Mouse (Mus musculus): ENCODE measurements around the gene Shank1. TPM values are rescaled to one million over a fixed set of nuclear protein-coding genes. Genes with fewer than 3 reads are reported as not detected.
A peak's percentile ranks its signal among the peaks of the same experiment; 100 is the strongest.

The Shank1 gene
- total and polyA plus RNA-seq, 2 experiments from 2014 or later, result 39.2 to 48.1 TPM

DNA sequence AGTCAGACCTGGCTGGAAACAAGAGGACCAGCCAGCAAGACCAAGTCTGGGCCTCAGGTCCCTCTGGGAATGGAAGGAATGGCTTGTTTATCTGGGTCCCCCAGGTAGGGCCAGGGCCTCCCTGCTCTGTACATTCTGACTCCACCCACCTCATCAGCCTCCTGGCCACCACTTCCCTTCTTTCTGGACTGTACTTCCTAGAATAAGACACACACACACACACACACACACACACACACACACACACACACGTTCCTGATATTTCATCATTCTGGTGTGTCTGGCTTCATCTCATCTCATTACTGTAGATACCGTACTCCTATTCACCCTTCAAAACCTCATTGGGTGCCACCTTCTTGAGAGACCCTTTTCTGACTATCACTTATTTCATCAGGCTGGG, 40.7 kb upstream of the Shank1 start:
- Histone ChIP-seq H3K36me3 (ENCODE audit: insufficient read depth, low read length) (no peaks in the 10 kb centered on the region), H3K4me1 (ENCODE audit: insufficient read depth, low read length) (no peaks in the 10 kb centered on the region), H3K4me3 (ENCODE audit: low read depth, low read length) (no peak overlapping the region), H3K27ac (ENCODE audit: low read depth, low read length) (no peak overlapping the region), H3K4me2 (ENCODE audit: low read depth, low read length, poor library complexity, severe bottlenecking) (no peak overlapping the region), H3K9ac (replicated peaks; ENCODE audit: low read length, poor library complexity, severe bottlenecking) (no peak overlapping the region), H3K27me3 (ENCODE audit: insufficient read depth, low read length) (0 out of 2 replicates have a peak, but pooled peaks cover 3% of the 10 kb centered on the region), H3K9me3 (ENCODE audit: low read length) (no peaks in the 10 kb centered on the region)
- DNase-seq (ENCODE audit: low spot score) (no peak), ATAC-seq (ENCODE audit: low FRiP score) (no peak)
- WGBS, result 88% methylated on average over 2 of the region's 2 CpGs
- no peak for TF ChIP-seq CTCF (IDR thresholded peaks at IDR 0.05)

- Histone ChIP-seq H3K36me3 (ENCODE audit: insufficient read depth, low read length) (no peaks in the 10 kb centered on the region), H3K27ac (ENCODE audit: low read depth, low read length) (no peak overlapping the region), H3K4me1 (ENCODE audit: insufficient read depth, low read length) (no peaks in the 10 kb centered on the region), H3K9me3 (ENCODE audit: low read length) (no peaks in the 10 kb centered on the region), H3K27me3 (ENCODE audit: insufficient read depth, low read length) (0 out of 2 replicates have a peak, but pooled peaks cover 4% of the 10 kb centered on the region), H3K4me3 (ENCODE audit: low read depth, low read length) (no peak overlapping the region), H3K4me2 (ENCODE audit: low read depth, low read length, poor library complexity, severe bottlenecking) (no peak overlapping the region), H3K9ac (replicated peaks; ENCODE audit: low read length, poor library complexity, severe bottlenecking) (no peak overlapping the region)
- 67% methylated on average over 2 of the region's 2 CpGs for WGBS
- DNase-seq (ENCODE audit: low spot score), result peak; percentile 68
- peak; percentile 53; the same call in 1 of the 2 replicates for ATAC-seq (ENCODE audit: low FRiP score)
- TF ChIP-seq CTCF (IDR thresholded peaks at IDR 0.05), result no peak
Measured at GRCm38 (mm10) chr7:44271309-44271708, 38.7 kb upstream of the Shank1 start.

DNA sequence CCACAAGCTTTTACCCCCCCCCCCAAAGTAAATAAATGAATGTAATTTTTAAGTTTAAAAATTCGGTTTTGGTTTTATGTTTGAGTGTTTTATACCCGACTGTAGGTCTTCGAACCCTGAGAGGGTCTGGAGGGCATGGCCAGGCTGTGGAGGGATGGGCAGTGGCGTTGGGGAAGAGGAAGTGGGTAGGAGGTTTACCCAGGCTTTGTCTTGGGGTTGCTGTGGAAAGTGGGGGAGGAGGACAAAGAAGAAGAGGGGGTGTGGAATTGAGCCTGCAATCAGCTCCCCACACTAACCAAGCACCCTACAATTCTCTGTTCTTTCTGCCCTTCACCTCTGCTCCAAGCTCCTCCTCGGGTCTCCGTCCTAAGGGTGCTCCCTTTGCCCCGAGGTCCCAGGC, 37.5 kb upstream of the Shank1 start:
- H3K27ac ChIP-seq (ENCODE audit: low read depth, low read length), result no peak overlapping the region
- no peak for DNase-seq (ENCODE audit: low spot score)
- no peak for TF ChIP-seq CTCF (IDR thresholded peaks at IDR 0.05)
- no peak overlapping the region for H3K4me2 ChIP-seq (ENCODE audit: low read depth, low read length, poor library complexity, severe bottlenecking)
- H3K9ac ChIP-seq (replicated peaks; ENCODE audit: low read length, poor library complexity, severe bottlenecking), result no peak overlapping the region
- no peak for ATAC-seq (ENCODE audit: low FRiP score)
- H3K9me3 ChIP-seq (ENCODE audit: low read length), result no peaks in the 10 kb centered on the region
- 92% methylated on average over 7 of the region's 7 CpGs for WGBS
- 0 out of 2 replicates have a peak, but pooled peaks cover 4% of the 10 kb centered on the region for H3K27me3 ChIP-seq (ENCODE audit: insufficient read depth, low read length)
- no peaks in the 10 kb centered on the region for H3K4me1 ChIP-seq (ENCODE audit: insufficient read depth, low read length)
- no peaks in the 10 kb centered on the region for H3K36me3 ChIP-seq (ENCODE audit: insufficient read depth, low read length)
- H3K4me3 ChIP-seq (ENCODE audit: low read depth, low read length), result no peak overlapping the region

GRCm38 (mm10) chr7:44273446-44273845, 36.6 kb upstream of the Shank1 start:
- no peak overlapping the region for H3K27ac ChIP-seq (ENCODE audit: low read depth, low read length)
- 0 out of 2 replicates have a peak, but pooled peaks cover 4% of the 10 kb centered on the region for H3K27me3 ChIP-seq (ENCODE audit: insufficient read depth, low read length)
- WGBS, result 55% methylated on average over 7 of the region's 7 CpGs
- H3K9ac ChIP-seq (replicated peaks; ENCODE audit: low read length, poor library complexity, severe bottlenecking), result 0 out of 2 replicates have a peak overlapping the region, but pooled peaks have one; percentile 33
- ATAC-seq (ENCODE audit: low FRiP score), result no peak
- no peak for TF ChIP-seq CTCF (IDR thresholded peaks at IDR 0.05)
- no peaks in the 10 kb centered on the region for H3K36me3 ChIP-seq (ENCODE audit: insufficient read depth, low read length)
- no peak overlapping the region for H3K4me2 ChIP-seq (ENCODE audit: low read depth, low read length, poor library complexity, severe bottlenecking)
- H3K9me3 ChIP-seq (ENCODE audit: low read length), result no peaks in the 10 kb centered on the region
- DNase-seq (ENCODE audit: low spot score), result no peak
- H3K4me1 ChIP-seq (ENCODE audit: insufficient read depth, low read length), result no peaks in the 10 kb centered on the region
- no peak overlapping the region for H3K4me3 ChIP-seq (ENCODE audit: low read depth, low read length)

DNA sequence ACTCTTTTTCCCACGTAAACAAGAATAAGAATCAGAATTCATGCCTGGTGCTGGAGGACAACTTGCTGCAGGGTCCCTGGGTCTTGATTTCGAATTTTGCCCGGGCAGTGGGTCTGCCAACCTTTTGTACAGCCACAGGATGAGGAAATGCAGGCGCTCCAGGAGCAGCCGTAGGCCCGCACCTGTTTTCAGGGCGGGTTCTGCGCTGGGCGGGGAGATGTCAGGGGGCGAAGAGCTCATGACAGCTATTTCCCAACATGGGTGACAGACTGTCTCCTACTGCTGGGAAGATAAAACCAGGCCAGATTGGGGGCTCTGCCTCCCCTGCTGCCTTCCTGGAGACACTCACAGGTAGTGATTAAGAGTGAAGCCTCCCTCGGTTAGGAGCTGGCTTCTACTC, 36.0 kb upstream of the Shank1 start:
- H3K9me3 ChIP-seq (ENCODE audit: low read length), result no peaks in the 10 kb centered on the region
- no peak overlapping the region for H3K27ac ChIP-seq (ENCODE audit: low read depth, low read length)
- WGBS, result 51% methylated on average over 11 of the region's 11 CpGs
- no peak overlapping the region for H3K4me3 ChIP-seq (ENCODE audit: low read depth, low read length)
- H3K4me2 ChIP-seq (ENCODE audit: low read depth, low read length, poor library complexity, severe bottlenecking), result no peak overlapping the region
- H3K4me1 ChIP-seq (ENCODE audit: insufficient read depth, low read length), result no peaks in the 10 kb centered on the region
- no peak overlapping the region for H3K9ac ChIP-seq (replicated peaks; ENCODE audit: low read length, poor library complexity, severe bottlenecking)
- H3K36me3 ChIP-seq (ENCODE audit: insufficient read depth, low read length), result no peaks in the 10 kb centered on the region
- no peak for TF ChIP-seq CTCF (IDR thresholded peaks at IDR 0.05)
- no peak for ATAC-seq (ENCODE audit: low FRiP score)
- no peak for DNase-seq (ENCODE audit: low spot score)
- H3K27me3 ChIP-seq (ENCODE audit: insufficient read depth, low read length), result 0 out of 2 replicates have a peak, but pooled peaks cover 4% of the 10 kb centered on the region

DNA sequence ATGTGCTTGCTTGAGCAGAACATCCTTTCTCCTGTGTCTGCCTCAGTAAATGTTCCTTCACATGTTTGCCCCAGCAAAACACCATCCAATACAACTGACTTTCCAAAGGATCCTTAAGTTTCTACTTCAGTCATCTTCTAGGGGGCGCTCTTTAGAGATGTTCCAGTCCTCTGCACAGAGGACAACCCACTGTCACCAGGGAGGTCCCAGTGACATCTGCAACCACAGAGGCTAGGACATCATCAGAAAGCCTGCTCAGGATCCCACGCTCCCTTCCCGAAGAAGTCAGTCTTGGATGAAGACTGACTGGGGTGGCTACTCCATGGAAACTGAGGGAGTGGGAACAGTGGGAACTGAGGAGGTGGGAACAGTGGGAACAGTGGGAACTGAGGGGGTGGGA, 34.5 kb upstream of the Shank1 start:
- no peak overlapping the region for H3K4me2 ChIP-seq (ENCODE audit: low read depth, low read length, poor library complexity, severe bottlenecking)
- H3K27ac ChIP-seq (ENCODE audit: low read depth, low read length), result no peak overlapping the region
- H3K36me3 ChIP-seq (ENCODE audit: insufficient read depth, low read length), result no peaks in the 10 kb centered on the region
- WGBS, result 78% methylated on average over 3 of the region's 3 CpGs
- no peaks in the 10 kb centered on the region for H3K9me3 ChIP-seq (ENCODE audit: low read length)
- no peak overlapping the region for H3K4me3 ChIP-seq (ENCODE audit: low read depth, low read length)
- H3K9ac ChIP-seq (replicated peaks; ENCODE audit: low read length, poor library complexity, severe bottlenecking), result no peak overlapping the region
- H3K4me1 ChIP-seq (ENCODE audit: insufficient read depth, low read length), result no peaks in the 10 kb centered on the region
- ATAC-seq (ENCODE audit: low FRiP score) (no peak), DNase-seq (ENCODE audit: low spot score) (no peak)
- H3K27me3 ChIP-seq (ENCODE audit: insufficient read depth, low read length), result 0 out of 2 replicates have a peak, but pooled peaks cover 4% of the 10 kb centered on the region
- 0 out of 2 replicates have a peak, but pooled peaks have one; percentile 8 for TF ChIP-seq CTCF (IDR thresholded peaks at IDR 0.05)
